Mouse (Mus musculus) midbrain, embryonic 11.5 days (tissue): ENCODE results near the gene Espn. TPM values are rescaled to one million over a fixed set of nuclear protein-coding genes. Genes with fewer than 3 reads are reported as not detected.

Experiments used
- ATAC-seq: fragments of 200-750 bp; cut with Nextera tagmentation; 2 replicates; pipeline ENCODE4 v1.8.0; 2017; ENCODE audit warnings: moderate TSS enrichment, moderate library complexity; ENCODE audit not compliant: low FRiP score
- DNase-seq: peaks from one replicate; pipeline ENCODE4 v3.0.0; 2015; ENCODE audit warnings: low spot score; ENCODE audit errors: missing footprints
- H3K27ac ChIP-seq: fragments of 300-500 bp; sonication (generic); 2 replicates; pipeline ENCODE4 v1.5.1; 2014; ENCODE audit warnings: low read depth, low read length
- H3K27me3 ChIP-seq: fragments of 300-500 bp; sonication (generic); 2 replicates; pipeline ENCODE4 v1.6.1; 2014; ENCODE audit warnings: mild to moderate bottlenecking, low read length, moderate library complexity, mixed read lengths; ENCODE audit not compliant: control insufficient read depth, insufficient read depth
- H3K36me3 ChIP-seq: fragments of 300-500 bp; sonication (generic); 2 replicates; pipeline ENCODE4 v1.6.1; 2014; ENCODE audit warnings: mild to moderate bottlenecking, low read length, moderate library complexity, mixed read lengths; ENCODE audit not compliant: control insufficient read depth, insufficient read depth
- H3K4me1 ChIP-seq: fragments of 300-500 bp; sonication (generic); 2 replicates; pipeline ENCODE4 v1.6.1; 2014; ENCODE audit warnings: low read length; ENCODE audit not compliant: control insufficient read depth, insufficient read depth
- H3K4me2 ChIP-seq: fragments of 300-500 bp; sonication (generic); 2 replicates; pipeline ENCODE4 v1.6.1; 2014; ENCODE audit warnings: mild to moderate bottlenecking, moderate library complexity
- H3K4me3 ChIP-seq: fragments of 300-500 bp; sonication (generic); 2 replicates; pipeline ENCODE4 v1.5.1; 2014; ENCODE audit warnings: low read depth, low read length
- H3K9ac ChIP-seq: fragments of 300-500 bp; sonication (generic); 2 replicates; pipeline ENCODE4 v1.6.1; 2014; ENCODE audit warnings: low read length
- H3K9me3 ChIP-seq: fragments of 300-500 bp; sonication (generic); 2 replicates; pipeline ENCODE4 v1.6.1; 2016; ENCODE audit warnings: low read length; ENCODE audit not compliant: control insufficient read depth
- WGBS: fragments of 180-500 bp; shearing (Covaris S2); extraction: QIAGEN DNeasy Blood & Tissue Kit; methylation state at CpG from one replicate; pipeline ENCODE4 v1.1.7; 2014; 5-methylcytosine and 5-hydroxymethylcytosine counted together
- polyA plus RNA-seq: library from polyadenylated mRNA; unstranded; fragments of >200 nt; fragmentation: Nextera tagmentation; extraction: Ambion mirVana; gene quantifications from 2 replicates; pipeline ENCODE4 v1.2.1, GENCODE M21; 2014

Gene Espn
- polyA plus RNA-seq, 1 experiment from 2014 or later: 0.61 TPM

GRCm38 (mm10) chr4:152182205-152182604 is 30.0 kb upstream of the Espn start:
- H3K27ac ChIP-seq: no peak overlapping the region
- H3K4me2 ChIP-seq: no peak overlapping the region
- no peak overlapping the region for H3K4me3 ChIP-seq
- peaks cover 1% of the 10 kb centered on the region; the same call in 1 of the 2 replicates for H3K27me3 ChIP-seq
- ATAC-seq: no peak
- no peak overlapping the region for H3K9ac ChIP-seq
- WGBS: 87% methylated on average over 10 of the region's 10 CpGs
- no peak for DNase-seq
- H3K36me3 ChIP-seq: no peaks in the 10 kb centered on the region
- no peaks in the 10 kb centered on the region for H3K9me3 ChIP-seq
- H3K4me1 ChIP-seq: peaks cover 35% of the 10 kb centered on the region

- Histone ChIP-seq H3K4me3 (no peak overlapping the region), H3K9me3 (no peaks in the 10 kb centered on the region), H3K27ac (no peak overlapping the region), H3K9ac (no peak overlapping the region; the same call in 1 of the 2 replicates), H3K27me3 (peaks cover 5% of the 10 kb centered on the region; the same call in 1 of the 2 replicates), H3K4me1 (peaks cover 19% of the 10 kb centered on the region), H3K36me3 (no peaks in the 10 kb centered on the region), H3K4me2 (no peak overlapping the region)
- ATAC-seq: no peak
- DNase-seq: no peak
- 91% methylated on average over 16 of the region's 16 CpGs for WGBS
These were observed 27.9 kb upstream of the Espn start for GRCm38 (mm10) chr4:152179946-152180660.

GRCm38 (mm10) chr4:152178916-152179705 is 26.9 kb upstream of the Espn start:
- DNase-seq (no peak), ATAC-seq (no peak)
- Histone ChIP-seq H3K27me3 (peaks cover 5% of the 10 kb centered on the region; the same call in 1 of the 2 replicates), H3K4me2 (peak overlapping the region; percentile 91), H3K9me3 (no peaks in the 10 kb centered on the region), H3K36me3 (no peaks in the 10 kb centered on the region), H3K9ac (peak overlapping the region; percentile 75), H3K4me3 (peak overlapping the region; percentile 69), H3K27ac (no peak overlapping the region), H3K4me1 (peaks cover 17% of the 10 kb centered on the region)
- 30% methylated on average over 16 of the region's 16 CpGs for WGBS

GRCm38 (mm10) chr4:152178344-152178864 is 26.2 kb upstream of the Espn start:
- Histone ChIP-seq H3K4me1 (peaks cover 17% of the 10 kb centered on the region), H3K9ac (peak overlapping the region; percentile 75), H3K4me3 (peak overlapping the region; percentile 69), H3K36me3 (no peaks in the 10 kb centered on the region), H3K27ac (peak overlapping the region; percentile 20; the same call in 1 of the 2 replicates), H3K27me3 (peaks cover 5% of the 10 kb centered on the region; the same call in 1 of the 2 replicates), H3K9me3 (no peaks in the 10 kb centered on the region), H3K4me2 (peak overlapping the region; percentile 91)
- WGBS: under 1% methylated on average over 35 of the region's 35 CpGs
- ATAC-seq (peak; percentile 73), DNase-seq (peak; percentile 91)

GRCm38 (mm10) chr4:152177537-152178343 is 25.6 kb upstream of the Espn start, which contains the start of gene Acot7:
TSS of gene Acot7 (plus strand) at chr4:152178134.
- Histone ChIP-seq H3K4me2 (peak within 1 kb of the TSS; percentile 91), H3K9me3 (no peaks in the 10 kb centered on the region), H3K27me3 (peaks cover 5% of the 10 kb centered on the region; the same call in 1 of the 2 replicates), H3K4me3 (peak within 1 kb of the TSS; percentile 69), H3K4me1 (peaks cover 17% of the 10 kb centered on the region), H3K9ac (peak within 1 kb of the TSS; percentile 85), H3K36me3 (no peaks in the 10 kb centered on the region), H3K27ac (peak within 1 kb of the TSS; percentile 42; the same call in 1 of the 2 replicates)
- WGBS: under 1% methylated on average over 92 of the region's 108 CpGs
- ATAC-seq: peak; percentile 96
- peak; percentile 98 for DNase-seq

GRCm38 (mm10) chr4:152177174-152177536 is 25.0 kb upstream of the Espn start:
- ATAC-seq (no peak), DNase-seq (no peak)
- Histone ChIP-seq H3K9me3 (no peaks in the 10 kb centered on the region), H3K4me1 (peaks cover 17% of the 10 kb centered on the region), H3K4me3 (peak overlapping the region; percentile 69), H3K4me2 (peak overlapping the region; percentile 91), H3K27ac (no peak overlapping the region), H3K9ac (peak overlapping the region; percentile 85), H3K36me3 (no peaks in the 10 kb centered on the region), H3K27me3 (peaks cover 5% of the 10 kb centered on the region; the same call in 1 of the 2 replicates)
- 67% methylated on average over 6 of the region's 6 CpGs for WGBS

- ATAC-seq: no peak
These were observed 24.5 kb upstream of the Espn start for GRCm38 (mm10) chr4:152176638-152177037.

GRCm38 (mm10) chr4:152173956-152174355 is 21.8 kb upstream of the Espn start:
- H3K27me3 ChIP-seq: peaks cover 5% of the 10 kb centered on the region; the same call in 1 of the 2 replicates
- peaks cover 10% of the 10 kb centered on the region for H3K4me1 ChIP-seq
- DNase-seq (no peak), ATAC-seq (no peak)
- no peak overlapping the region for H3K27ac ChIP-seq
- H3K4me2 ChIP-seq: no peak overlapping the region
- no peak overlapping the region for H3K4me3 ChIP-seq
- H3K36me3 ChIP-seq: no peaks in the 10 kb centered on the region
- no peak overlapping the region for H3K9ac ChIP-seq
- 85% methylated on average over 9 of the region's 9 CpGs for WGBS
- no peaks in the 10 kb centered on the region for H3K9me3 ChIP-seq

More at GRCm38 (mm10) chr4:152176638-152177037, 24.5 kb upstream of the Espn start:
- Histone ChIP-seq H3K4me1 (peaks cover 17% of the 10 kb centered on the region), H3K4me2 (no peak overlapping the region), H3K36me3 (no peaks in the 10 kb centered on the region), H3K9ac (no peak overlapping the region), H3K9me3 (no peaks in the 10 kb centered on the region), H3K27ac (no peak overlapping the region), H3K27me3 (peaks cover 5% of the 10 kb centered on the region; the same call in 1 of the 2 replicates), H3K4me3 (no peak overlapping the region)
- WGBS: 76% methylated on average over 3 of the region's 3 CpGs
- DNase-seq: no peak
